Mouse (Mus musculus) ovary, postnatal 36 days (tissue): ENCODE data around the gene Ankrd66.

Experiments used
- DNase-seq: peaks from one replicate; pipeline ENCODE4 v3.0.0; 2022; ENCODE audit warnings: low spot score, mixed read lengths

Ankrd66 gene

DNA sequence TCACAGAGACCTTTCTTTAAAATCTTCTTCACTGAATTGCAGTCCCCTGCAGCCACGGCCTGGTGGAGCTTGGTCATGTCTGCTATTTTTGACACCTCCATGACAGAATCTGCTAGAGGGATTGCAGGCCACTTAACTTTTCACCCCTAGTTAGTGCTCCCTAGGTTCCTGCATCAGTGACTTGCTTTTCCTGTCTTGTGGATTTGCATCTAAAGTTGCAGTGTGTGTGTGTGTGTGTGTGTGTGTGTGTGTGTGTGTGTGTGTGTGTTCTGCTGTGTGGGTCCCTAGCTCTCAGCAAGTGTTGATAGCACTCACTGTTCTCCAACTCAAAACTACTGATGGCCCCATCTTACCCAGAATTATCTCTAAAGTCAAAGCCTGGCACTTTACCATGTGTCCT lies at the start of gene Ankrd66:
Ankrd66 (minus strand) TSS at position 101 of the 400 bp plus-strand sequence.
- DNase-seq = no peak

GRCm38 (mm10) chr17:43592296-43593291 lies 49.2 kb upstream of the Ankrd66 start:
- no peak for DNase-seq

DNA sequence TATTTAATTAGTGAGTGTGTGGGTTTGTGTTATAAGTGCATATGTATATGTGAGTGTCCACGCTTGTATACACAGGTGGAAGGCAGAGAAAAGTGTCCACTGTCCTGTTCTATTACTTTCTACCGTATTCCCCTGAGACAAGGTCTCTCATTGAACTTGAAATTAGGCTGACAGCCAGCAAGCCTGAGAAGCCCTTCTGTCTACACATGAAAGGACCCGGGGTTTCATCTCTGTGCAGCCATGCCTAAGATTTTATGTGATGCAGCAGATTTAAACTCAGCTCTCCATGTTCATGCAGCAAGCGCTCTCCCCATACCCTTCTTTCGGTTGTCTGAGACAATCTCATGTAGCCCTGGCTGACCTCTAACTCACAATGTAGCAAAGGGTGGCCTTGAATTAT lies 47.1 kb upstream of the Ankrd66 start:
- DNase-seq = no peak

- no peak for DNase-seq
These were observed 46.3 kb upstream of the Ankrd66 start for GRCm38 (mm10) chr17:43589750-43590149.

DNA sequence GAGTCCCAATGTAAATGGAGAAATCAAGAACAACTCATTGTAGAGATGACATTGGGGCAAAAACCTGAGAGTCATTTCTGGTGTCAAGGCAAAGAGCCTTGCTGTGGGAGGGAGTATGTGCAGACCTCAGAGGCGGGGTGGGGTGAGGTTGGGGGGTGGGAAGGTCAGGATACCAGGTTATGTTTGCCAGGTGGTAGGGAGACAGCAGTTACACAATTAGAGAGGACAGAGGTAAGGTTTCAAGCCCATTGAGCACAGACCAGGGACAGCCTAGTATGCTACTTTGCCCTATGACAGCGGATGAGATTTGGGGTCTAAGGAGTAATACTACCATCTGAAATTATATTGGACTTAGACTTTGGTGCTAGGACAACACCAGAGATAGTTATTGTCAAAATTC lies 43.8 kb upstream of the Ankrd66 start:
- DNase-seq = no peak

DNA sequence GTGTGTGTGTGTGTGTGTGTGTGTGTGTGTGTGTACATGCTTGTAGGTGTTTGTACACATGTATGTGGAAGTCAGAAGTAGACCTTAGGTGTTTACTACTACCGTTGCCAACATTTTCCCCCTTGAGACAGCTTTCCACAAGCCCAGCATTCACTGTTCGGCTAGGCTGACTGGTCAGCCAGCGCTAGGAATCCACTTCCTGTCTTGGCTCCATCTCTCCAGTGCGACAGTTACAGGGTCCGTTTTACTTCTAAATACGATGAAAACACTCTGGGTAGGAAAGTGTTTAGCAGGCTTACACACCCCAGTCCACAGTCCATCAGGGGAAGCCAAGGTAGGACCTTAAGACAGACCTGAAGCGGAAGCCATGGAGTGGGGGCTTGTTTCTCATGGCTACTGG lies 41.3 kb upstream of the Ankrd66 start:
- DNase-seq = no peak

- no peak for DNase-seq
These were observed 37.6 kb upstream of the Ankrd66 start for GRCm38 (mm10) chr17:43581012-43581467.

DNA sequence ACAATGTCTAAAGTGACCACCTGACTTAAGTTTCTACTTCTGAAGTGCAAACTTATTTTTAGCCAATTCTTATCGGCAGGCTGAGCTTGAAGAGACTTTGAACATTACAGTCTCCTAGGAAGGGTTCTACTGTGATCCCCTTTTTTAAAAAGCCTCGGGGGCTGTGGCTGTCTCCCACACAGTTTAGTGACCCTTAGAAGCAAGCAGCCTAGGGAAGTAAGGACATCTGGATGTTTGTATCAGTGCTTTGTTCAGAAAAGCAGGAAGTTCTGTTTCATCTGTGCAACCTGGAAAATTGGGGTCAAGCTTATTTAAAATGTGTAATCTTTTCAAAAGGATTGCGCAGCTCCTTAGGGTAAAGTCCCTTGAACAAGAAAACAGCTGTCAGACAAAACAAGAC lies 37.0 kb upstream of the Ankrd66 start:
- no peak for DNase-seq

GRCm38 (mm10) chr17:43573624-43574073 lies 30.2 kb upstream of the Ankrd66 start:
- DNase-seq = no peak

DNA sequence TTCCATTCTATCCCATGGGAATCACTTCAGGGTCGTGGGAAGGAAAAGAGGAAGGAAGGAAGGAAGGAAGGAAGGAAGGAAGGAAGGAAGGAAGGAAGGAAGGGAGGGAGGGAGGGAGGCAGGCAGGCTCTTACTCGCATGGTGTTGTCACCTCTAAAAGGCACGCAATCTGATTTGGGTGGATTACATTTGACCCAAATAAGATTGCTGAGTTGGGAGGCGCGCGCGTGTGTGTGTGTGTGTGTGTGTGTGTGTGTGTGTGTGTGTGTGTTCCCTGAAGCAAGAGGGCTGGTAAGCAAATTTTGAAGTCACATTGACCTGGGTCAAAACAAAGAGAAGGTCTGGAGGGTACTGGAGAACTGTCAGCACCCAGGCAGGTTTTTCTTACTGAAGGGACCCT lies 25.8 kb upstream of the Ankrd66 start:
- no peak for DNase-seq

- DNase-seq = peak; percentile 16
These were observed 24.8 kb upstream of the Ankrd66 start, which contains the start of gene Pla2g7 for GRCm38 (mm10) chr17:43567992-43568888. Pla2g7 (plus strand) TSS chr17:43568098.

GRCm38 (mm10) chr17:43567593-43567991 lies 24.2 kb upstream of the Ankrd66 start:
- DNase-seq = no peak

GRCm38 (mm10) chr17:43563192-43563987 lies 20.0 kb upstream of the Ankrd66 start:
- DNase-seq = no peak

- DNase-seq = no peak
These were observed 15.2 kb upstream of the Ankrd66 start for GRCm38 (mm10) chr17:43558678-43559077.

DNA sequence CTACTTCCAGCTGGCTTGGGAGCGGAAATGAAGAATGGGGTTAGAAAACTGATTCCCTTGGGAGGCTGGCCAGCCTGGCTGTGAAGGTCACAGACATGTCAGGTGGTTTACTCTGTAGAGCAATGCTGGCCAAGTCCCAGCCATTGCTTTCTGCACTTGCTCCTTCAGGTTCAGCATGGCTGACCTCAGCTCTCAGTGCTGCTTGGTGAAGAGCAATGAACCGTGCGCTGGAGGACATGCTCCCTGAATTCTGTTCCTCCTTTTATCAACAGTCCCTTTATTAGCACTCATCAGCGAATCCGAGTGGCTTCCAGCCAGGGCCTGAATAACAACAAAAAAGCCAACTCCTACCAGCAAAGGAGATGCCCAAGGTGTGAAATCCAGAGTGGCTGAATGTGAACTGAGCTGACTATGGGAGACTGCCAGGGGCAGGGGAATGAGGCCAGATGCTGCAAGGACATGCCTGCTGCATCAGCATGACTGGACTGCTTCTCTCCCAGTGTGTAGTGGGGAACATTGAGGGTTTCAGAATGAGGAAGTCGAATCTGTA lies 14.2 kb upstream of the Ankrd66 start:
- DNase-seq = peak; percentile 34

- no peak for DNase-seq
These were observed 13.7 kb upstream of the Ankrd66 start for GRCm38 (mm10) chr17:43557104-43557503.

- DNase-seq = no peak
These were observed 11.3 kb upstream of the Ankrd66 start for GRCm38 (mm10) chr17:43554516-43555403.

DNA sequence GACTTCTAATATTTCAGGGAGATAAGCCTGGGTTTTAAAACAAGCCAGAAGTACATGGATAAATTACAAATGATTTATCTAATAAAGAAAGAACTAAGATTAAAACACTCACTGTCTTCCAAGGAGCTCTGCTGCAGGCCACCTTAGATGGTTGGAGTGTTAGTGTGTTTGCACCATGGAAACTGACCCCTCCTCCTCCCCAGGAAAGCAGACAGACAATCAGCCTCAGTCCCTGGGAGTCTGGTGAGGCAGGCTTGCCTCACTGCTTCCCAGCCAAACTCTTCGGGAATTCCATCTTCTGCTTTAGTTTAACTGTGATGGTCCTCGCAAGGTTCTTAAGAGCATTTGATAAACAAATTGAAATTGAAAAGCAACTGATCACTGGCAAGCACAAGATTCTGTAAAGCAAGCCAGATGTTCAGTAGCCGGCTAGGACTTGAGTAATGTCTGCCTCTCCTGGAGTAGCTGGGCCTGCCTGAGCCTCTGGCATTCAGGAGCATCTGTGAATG lies 7.7 kb upstream of the Ankrd66 start:
- no peak for DNase-seq

GRCm38 (mm10) chr17:43544040-43544439 lies 601 bp upstream of the Ankrd66 start:
- DNase-seq = no peak

- DNase-seq = no peak
These were observed 4.7 kb downstream of the Ankrd66 start for GRCm38 (mm10) chr17:43538767-43539166.
